ENCODE assay signal across 9 mouse cellular contexts in the genomic region with DNA sequence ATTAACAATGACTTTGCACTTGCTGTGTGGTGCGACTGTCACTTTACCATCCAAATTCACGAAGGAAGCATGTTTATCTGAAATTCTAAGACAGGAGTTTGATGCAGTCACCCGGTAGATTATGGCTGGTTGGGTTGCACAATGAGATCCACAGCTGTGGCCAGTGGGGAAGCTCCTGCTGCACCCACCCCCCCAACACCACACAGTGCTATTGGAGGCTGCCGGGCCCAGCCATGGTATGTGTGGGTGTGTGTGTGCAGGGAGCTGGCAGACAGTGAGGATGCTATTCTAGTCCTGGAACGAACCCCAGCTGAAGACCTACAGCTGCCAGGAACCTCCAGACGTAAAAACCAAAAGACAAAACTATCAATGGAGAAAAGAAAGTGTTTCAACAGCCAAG. TPM values are rescaled to one million over a fixed set of nuclear protein-coding genes. Genes with fewer than 3 reads are reported as not detected.
DNase-seq lines count a peak whose midpoint lies in the region; ATAC-seq and TF ChIP-seq lines count a peak whose summit lies in the region.
"Had no signal": no experiment of that assay in that cellular context is flagged by ENCODE, and none has a peak within 500 bp of the region (broad histone marks: within the 10 kb centered on the region; RNA-seq: fewer than 3 reads in every experiment).

No protein-coding gene starts in this region.

- H3K4me2 ChIP-seq in heart, embryonic 16.5 days (ENCODE audit: low read depth, low read length): no peak overlapping the region
- H3K4me2 ChIP-seq in hindbrain, embryonic 16.5 days (ENCODE audit: low read length): no peak overlapping the region

- H3K36me3 ChIP-seq in heart, embryonic 16.5 days (ENCODE audit: control insufficient read depth, insufficient read depth): no peaks in the 10 kb centered on the region
- H3K36me3 ChIP-seq in hindbrain, embryonic 16.5 days (ENCODE audit: control insufficient read depth, insufficient read depth, low read length): no peaks in the 10 kb centered on the region

- WGBS in heart, embryonic 16.5 days: 47% methylated on average over 6 of the region's 6 CpGs
- WGBS in hindbrain, embryonic 16.5 days: 76% methylated on average over 6 of the region's 6 CpGs

- DNase-seq in brain, embryonic 14.5 days (ENCODE audit: low read depth): peak; percentile 29
- DNase-seq in cerebellum, postnatal 10 days: peak; percentile 54 to 56
- peak; percentile 81 to 82 for DNase-seq in left cerebral cortex, postnatal 36 days (ENCODE audit: low spot score in 2 of 2)
- DNase-seq in thymus, adult 18-20 months: no peak
- no peak for DNase-seq in kidney, adult 11 months

- H3K4me3 ChIP-seq in heart, embryonic 16.5 days (ENCODE audit: low read length): no peak overlapping the region
- H3K4me3 ChIP-seq in hindbrain, embryonic 16.5 days (ENCODE audit: low read length): no peak overlapping the region

- no peak for TF ChIP-seq CTCF in brain, embryonic 14.5 days (IDR thresholded peaks at IDR 0.05; ENCODE audit: borderline replicate concordance, extremely low read depth, insufficient read depth, insufficient read length)

- H3K27me3 ChIP-seq in heart, embryonic 16.5 days (ENCODE audit: control insufficient read depth, insufficient read depth, low read length): no peaks in the 10 kb centered on the region
- H3K27me3 ChIP-seq in hindbrain, embryonic 16.5 days (replicated peaks; ENCODE audit: control insufficient read depth, insufficient read depth, low read length): no peaks in the 10 kb centered on the region

- H3K9ac ChIP-seq in heart, embryonic 16.5 days (ENCODE audit: low read length): no peak overlapping the region
- H3K9ac ChIP-seq in hindbrain, embryonic 16.5 days (ENCODE audit: low read depth, low read length): no peak overlapping the region

- no peaks in the 10 kb centered on the region; the same call in 1 of the 2 replicates for H3K9me3 ChIP-seq in heart, embryonic 16.5 days (replicated peaks; ENCODE audit: control insufficient read depth, low read length)
- H3K9me3 ChIP-seq in hindbrain, embryonic 16.5 days (ENCODE audit: control insufficient read depth, low read length): no peaks in the 10 kb centered on the region

- no peak for TF ChIP-seq POLR2A in brain, embryonic 14.5 days (IDR thresholded peaks at IDR 0.05; ENCODE audit: borderline replicate concordance, extremely low read depth, insufficient read depth, insufficient read length, poor library complexity, severe bottlenecking)

- H3K27ac ChIP-seq in heart, embryonic 16.5 days (ENCODE audit: low read length): peak overlapping the region; percentile 6; the same call in 1 of the 2 replicates
- H3K27ac ChIP-seq in hindbrain, embryonic 16.5 days (ENCODE audit: low read depth, low read length): no peak overlapping the region

- intact Hi-C loops in left cerebral cortex, postnatal 36 days (cut with DNase I): no loop called here

- peaks cover 2% of the 10 kb centered on the region; the same call in 1 of the 2 replicates for H3K4me1 ChIP-seq in heart, embryonic 16.5 days (ENCODE audit: control insufficient read depth, insufficient read depth, low read length)
- no peaks in the 10 kb centered on the region for H3K4me1 ChIP-seq in hindbrain, embryonic 16.5 days (ENCODE audit: control insufficient read depth, insufficient read depth, low read depth, low read length)

- ATAC-seq in heart, embryonic 16.5 days (replicated peaks; ENCODE audit: extremely low read depth, insufficient read depth, low FRiP score): peak; percentile 83
- no peak for ATAC-seq in hindbrain, embryonic 16.5 days
- no peak for ATAC-seq in CD4-positive, CD25-positive, alpha-beta regulatory T cell, adult 4 months

RNA-seq across cellular contexts. Expression of a gene that starts 35.7 kb away (rescaled TPM):
- polyA plus RNA-seq in brain, embryonic 14.5 days (2012; rRNA removed): 0.03 and 0.07 TPM in 2 replicates
- polyA plus RNA-seq in heart, embryonic 16.5 days (2015; fragmentation: Nextera tagmentation; extraction: Ambion mirVana): 0.05 and 0.10 TPM in 2 replicates
- under 1 TPM in 1 of 2 experiments, not detected in 1; 0.25 TPM for total RNA-seq in left cerebral cortex, postnatal 36 days (2021)
- 0.10 TPM in 1 of 2 replicates, not detected in the other for polyA plus RNA-seq in hindbrain, embryonic 16.5 days (2015; fragmentation: Nextera tagmentation; extraction: Ambion mirVana)
- polyA plus RNA-seq in CD4-positive, CD25-positive, alpha-beta regulatory T cell, adult 4 months (2017; shearing (Covaris generic)): not detected
- polyA plus RNA-seq: neural tube, embryonic 14.5 days had no signal

RNA-seq across cellular contexts. Expression of a gene that starts 41.4 kb away (rescaled TPM):
- polyA plus RNA-seq in brain, embryonic 14.5 days (2012; rRNA removed): 58.7 and 65.0 TPM in 2 replicates
- 104 and 109 TPM in 2 replicates for polyA plus RNA-seq in heart, embryonic 16.5 days (2015; fragmentation: Nextera tagmentation; extraction: Ambion mirVana)
- total RNA-seq in left cerebral cortex, postnatal 36 days (2021): 10 to 100 TPM; 54.5 to 63.2 TPM
- polyA plus RNA-seq in hindbrain, embryonic 16.5 days (2015; fragmentation: Nextera tagmentation; extraction: Ambion mirVana): 177 and 191 TPM in 2 replicates
- 10 to 100 TPM; 10.1 to 16.1 TPM for polyA plus RNA-seq in CD4-positive, CD25-positive, alpha-beta regulatory T cell, adult 4 months (2017; shearing (Covaris generic))

Comparison
In these comparisons a context has a peak if more than half of its experiments do, and no peak if none do; other contexts are left out.
1. DNase-seq: peak in brain, embryonic 14.5 days (single experiment), cerebellum, postnatal 10 days (2 of 2) and left cerebral cortex, postnatal 36 days (2 of 2); none in thymus, adult 18-20 months (0 of 2) and kidney, adult 11 months (single experiment).